In genomic region chr14:55386773-55387172, GRCm38 (mm10) we compare ENCODE assay signal across 8 mouse cellular contexts.
DNase-seq lines count a peak whose midpoint lies in the region; ATAC-seq and TF ChIP-seq lines count a peak whose summit lies in the region.

No protein-coding gene starts in this region.

- H3K9me3 ChIP-seq in stomach, postnatal 0 days (ENCODE audit: control insufficient read depth, low read length): no peaks in the 10 kb centered on the region

- H3K27me3 ChIP-seq in stomach, postnatal 0 days (ENCODE audit: control insufficient read depth, insufficient read depth, low read length): no peaks in the 10 kb centered on the region

- TF ChIP-seq EP300 in stomach, postnatal 0 days (optimal IDR thresholded peaks at IDR 0.05): no peak

- intact Hi-C loops in gastrocnemius, adult 2 months (cut with DNase I): no loop called here
- intact Hi-C loops in heart, postnatal 14 days (cut with DNase I): no loop called here
- intact Hi-C loops in left cerebral cortex, postnatal 10 days (cut with DNase I): no loop called here

- peak; percentile 0; the same call in 1 of the 2 replicates for TF ChIP-seq CTCF in gastrocnemius, adult 2 months (IDR thresholded peaks at IDR 0.05)
- TF ChIP-seq CTCF in stomach, postnatal 0 days (IDR thresholded peaks at IDR 0.05; ENCODE audit: low read depth): no peak

- no peak for ATAC-seq in stomach, postnatal 0 days (ENCODE audit: low FRiP score, low TSS enrichment)

- WGBS in stomach, postnatal 0 days: 46% methylated on average over 6 of the region's 6 CpGs

- no peak for DNase-seq in gastrocnemius, adult 2 months
- no peak for DNase-seq in gastrocnemius, adult 8-10 months (ENCODE audit: low spot score in 2 of 2)
- DNase-seq in 3T3-L1 (ENCODE audit: low read depth, low spot score): peak; percentile 17
- peak; percentile 3 for DNase-seq in embryo, embryonic 9.5 days (ENCODE audit: extremely low spot score)
- peak; percentile 30 to 43 for DNase-seq in heart, postnatal 14 days
- peak; percentile 15 to 41 for DNase-seq in left cerebral cortex, postnatal 10 days (ENCODE audit: extremely low spot score in 1 of 2, low spot score in 2 of 2)
- peak; percentile 22 for DNase-seq in stomach, postnatal 0 days (ENCODE audit: low spot score)
- no peak for DNase-seq in natural killer cell, adult 2 months (ENCODE audit: low spot score in 2 of 2)

- no peak overlapping the region for H3K4me2 ChIP-seq in stomach, postnatal 0 days (replicated peaks; ENCODE audit: low read depth)

- peak overlapping the region; percentile 54 for H3K27ac ChIP-seq in gastrocnemius, adult 2 months
- no peak overlapping the region for H3K27ac ChIP-seq in stomach, postnatal 0 days (replicated peaks)

- no peaks in the 10 kb centered on the region for H3K36me3 ChIP-seq in stomach, postnatal 0 days (ENCODE audit: control insufficient read depth, insufficient read depth, low read length)

- peak overlapping the region; percentile 4 for H3K4me3 ChIP-seq in gastrocnemius, adult 2 months
- H3K4me3 ChIP-seq in stomach, postnatal 0 days (ENCODE audit: low read depth, low read length): no peak overlapping the region

- H3K4me1 ChIP-seq in stomach, postnatal 0 days (replicated peaks; ENCODE audit: control insufficient read depth, insufficient read depth): no peaks in the 10 kb centered on the region

- no peak overlapping the region for H3K9ac ChIP-seq in stomach, postnatal 0 days (ENCODE audit: low read length)

Comparison
In these comparisons a context has a peak if more than half of its experiments do, and no peak if none do; other contexts are left out.
1. DNase-seq: peak in 3T3-L1 (single experiment), embryo, embryonic 9.5 days (single experiment), heart, postnatal 14 days (2 of 2), left cerebral cortex, postnatal 10 days (2 of 2) and stomach, postnatal 0 days (single experiment); none in gastrocnemius, adult 2 months (single experiment), gastrocnemius, adult 8-10 months (0 of 2) and natural killer cell, adult 2 months (0 of 2).